Mouse (Mus musculus): Measurements from ENCODE around the gene Pld2. TPM values are rescaled to one million over a fixed set of nuclear protein-coding genes. Genes with fewer than 3 reads are reported as not detected.

Gene Pld2
- polyA plus RNA-seq, 2 experiments = 1.3 to 1.9 TPM

DNA sequence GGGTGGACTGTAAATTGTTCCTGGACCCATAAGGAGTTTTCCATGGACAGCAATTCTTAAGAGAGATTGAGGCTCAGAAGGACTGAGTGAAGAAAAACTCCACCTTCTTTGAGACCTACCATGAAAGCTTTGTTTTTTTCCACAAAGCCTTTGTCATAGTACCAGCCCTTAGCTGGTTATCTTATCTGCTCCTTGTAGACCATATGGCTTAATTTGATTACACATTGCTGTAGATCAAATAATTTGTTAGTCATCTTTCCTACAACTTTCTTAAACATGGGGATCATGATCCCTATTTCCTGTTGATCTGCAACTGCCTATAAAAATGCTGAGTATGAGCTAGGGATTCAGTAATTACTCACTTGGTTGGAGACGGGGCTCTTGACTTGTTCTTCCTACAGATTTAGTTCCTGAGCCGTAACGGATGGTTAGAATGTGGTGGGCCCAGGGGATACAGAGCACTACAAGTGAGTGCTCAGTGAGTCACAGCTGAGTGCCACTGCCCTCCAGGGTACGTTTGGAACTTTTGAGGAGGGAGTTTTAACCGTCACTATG is 32.6 kb downstream of the Pld2 start:
- Histone ChIP-seq H3K27ac (no peak overlapping the region), H3K27me3 (ENCODE audit: control insufficient read depth, insufficient read depth, low read length) (no peaks in the 10 kb centered on the region), H3K9ac (replicated peaks) (no peak overlapping the region), H3K4me2 (ENCODE audit: low read depth) (peak overlapping the region; percentile 31), H3K4me3 (ENCODE audit: insufficient read depth in 1 of 2, low read depth in 2 of 2, low read length in 2 of 2) (no peak overlapping the region), H3K9me3 (ENCODE audit: control insufficient read depth, low read length) (no peaks in the 10 kb centered on the region), H3K36me3 (replicated peaks; ENCODE audit: control insufficient read depth, insufficient read depth, low read depth) (no peaks in the 10 kb centered on the region), H3K4me1 (replicated peaks; ENCODE audit: control insufficient read depth in 2 of 2, insufficient read depth in 2 of 2, low read length in 1 of 2) (peaks cover 20 to 34% of the 10 kb centered on the region in 2 experiments)
- TF ChIP-seq CTCF (IDR thresholded peaks at IDR 0.05; ENCODE audit: low read depth) = no peak
- peak; percentile 58; the same call in 1 of the 2 replicates for TF ChIP-seq EP300 (IDR thresholded peaks at IDR 0.05; ENCODE audit: low read depth)
- WGBS (ENCODE audit: insufficient replicate concordance) = 32% methylated on average over 5 of the region's 5 CpGs
- peak; percentile 55; the same call in 1 of the 2 replicates for ATAC-seq (ENCODE audit: insufficient read depth)
- DNase-seq (ENCODE audit: low read depth in 3 of 3, low spot score in 3 of 3) = no peak

DNA sequence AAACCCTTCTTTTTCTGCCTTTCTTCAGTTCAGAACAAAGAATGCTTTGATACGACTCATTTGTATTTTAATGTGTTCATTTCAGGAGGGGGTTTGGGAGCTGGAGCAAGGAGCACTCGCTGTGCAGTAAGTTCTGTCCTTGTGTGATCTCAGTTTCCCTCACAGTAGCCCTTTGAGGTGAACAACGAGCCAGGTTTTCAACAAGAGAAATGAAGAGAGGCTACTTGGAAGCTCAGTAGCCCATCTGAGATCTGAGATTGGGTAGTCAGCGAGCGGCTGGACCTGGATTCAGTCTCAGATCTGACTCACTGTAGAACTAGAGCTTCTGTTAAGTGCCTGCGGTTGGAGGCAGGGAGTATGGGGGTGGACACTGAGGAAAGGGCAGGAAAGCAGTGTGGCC is 34.0 kb downstream of the Pld2 start:
- H3K4me1 ChIP-seq (replicated peaks; ENCODE audit: control insufficient read depth in 2 of 2, insufficient read depth in 2 of 2, low read length in 1 of 2) = peaks cover 20 to 34% of the 10 kb centered on the region in 2 experiments
- WGBS (ENCODE audit: insufficient replicate concordance) = 70% methylated on average over 6 of the region's 6 CpGs
- DNase-seq (ENCODE audit: low read depth in 3 of 3, low spot score in 3 of 3) = no peak

DNA sequence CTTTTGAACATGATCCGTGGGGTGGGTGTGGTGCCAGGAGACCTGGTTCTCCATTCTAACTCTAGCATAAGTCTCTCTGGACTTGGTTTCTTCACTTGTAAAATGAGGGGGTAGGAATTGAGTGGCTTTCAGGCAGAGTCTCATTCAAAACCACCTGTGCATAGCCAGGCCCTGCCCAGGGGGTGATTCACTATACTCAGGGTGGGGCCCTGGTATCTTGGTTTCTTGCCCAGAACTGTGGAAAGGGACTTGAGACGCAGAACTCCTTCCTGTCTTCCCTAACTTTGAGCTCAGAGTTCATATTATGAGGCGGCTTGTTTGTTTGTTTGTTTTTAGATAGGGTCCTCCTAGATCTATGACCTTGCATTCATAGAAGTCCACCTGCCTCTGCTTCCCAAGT is 37.3 kb downstream of the Pld2 start:
- DNase-seq (ENCODE audit: low read depth in 3 of 3, low spot score in 3 of 3) = no peak
- no peaks in the 10 kb centered on the region for H3K9me3 ChIP-seq (ENCODE audit: control insufficient read depth, low read length)
- no peak for TF ChIP-seq EP300 (IDR thresholded peaks at IDR 0.05; ENCODE audit: low read depth)
- no peak for TF ChIP-seq CTCF (IDR thresholded peaks at IDR 0.05; ENCODE audit: low read depth)
- no peak overlapping the region for H3K4me2 ChIP-seq (ENCODE audit: low read depth)
- H3K9ac ChIP-seq (replicated peaks) = no peak overlapping the region
- H3K27ac ChIP-seq = no peak overlapping the region
- no peaks in the 10 kb centered on the region for H3K36me3 ChIP-seq (replicated peaks; ENCODE audit: control insufficient read depth, insufficient read depth, low read depth)
- no peaks in the 10 kb centered on the region for H3K27me3 ChIP-seq (ENCODE audit: control insufficient read depth, insufficient read depth, low read length)
- ATAC-seq (ENCODE audit: insufficient read depth) = no peak
- WGBS (ENCODE audit: insufficient replicate concordance) = 62% methylated on average over 3 of the region's 3 CpGs
- H3K4me1 ChIP-seq (replicated peaks; ENCODE audit: control insufficient read depth in 2 of 2, insufficient read depth in 2 of 2, low read length in 1 of 2) = peaks cover 4 to 26% of the 10 kb centered on the region in 2 experiments
- H3K4me3 ChIP-seq (ENCODE audit: insufficient read depth in 1 of 2, low read depth in 2 of 2, low read length in 2 of 2) = no peak overlapping the region

More for the DNA sequence above, 34.0 kb downstream of the Pld2 start:
- Histone ChIP-seq H3K9me3 (ENCODE audit: control insufficient read depth, low read length) (no peaks in the 10 kb centered on the region), H3K27me3 (ENCODE audit: control insufficient read depth, insufficient read depth, low read length) (no peaks in the 10 kb centered on the region), H3K36me3 (replicated peaks; ENCODE audit: control insufficient read depth, insufficient read depth, low read depth) (no peaks in the 10 kb centered on the region), H3K27ac (no peak overlapping the region), H3K4me2 (ENCODE audit: low read depth) (no peak overlapping the region), H3K9ac (replicated peaks) (no peak overlapping the region), H3K4me3 (ENCODE audit: insufficient read depth in 1 of 2, low read depth in 2 of 2, low read length in 2 of 2) (no peak overlapping the region)
- no peak for ATAC-seq (ENCODE audit: insufficient read depth)
- TF ChIP-seq CTCF (IDR thresholded peaks at IDR 0.05; ENCODE audit: low read depth) (no peak), EP300 (IDR thresholded peaks at IDR 0.05; ENCODE audit: low read depth) (no peak)

DNA sequence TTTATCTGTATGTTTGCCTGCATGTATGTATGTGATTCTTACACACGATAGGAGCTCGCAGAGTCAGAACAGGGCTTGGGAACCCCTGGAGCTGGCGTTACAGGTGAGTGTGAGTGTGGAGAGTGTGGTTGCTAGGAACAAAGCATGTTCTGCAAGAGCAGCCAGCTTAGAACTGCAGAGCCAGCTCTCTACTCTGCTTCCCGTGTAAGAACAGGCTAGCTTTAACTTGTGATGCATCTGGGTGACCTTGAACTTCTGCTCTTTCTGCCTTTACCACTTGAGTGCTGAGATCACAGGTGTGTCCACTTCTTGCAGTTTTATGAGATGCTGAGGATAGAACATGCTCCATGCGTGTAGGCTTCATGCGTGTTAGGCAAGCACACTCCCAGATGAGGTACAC is 39.1 kb downstream of the Pld2 start:
- H3K9me3 ChIP-seq (ENCODE audit: control insufficient read depth, low read length) = no peaks in the 10 kb centered on the region
- no peaks in the 10 kb centered on the region for H3K27me3 ChIP-seq (ENCODE audit: control insufficient read depth, insufficient read depth, low read length)
- peaks cover 0 to 17% of the 10 kb centered on the region in 2 experiments; a peak in 2 of 4 replicates for H3K4me1 ChIP-seq (replicated peaks; ENCODE audit: control insufficient read depth in 2 of 2, insufficient read depth in 2 of 2, low read length in 1 of 2)
- TF ChIP-seq CTCF (IDR thresholded peaks at IDR 0.05; ENCODE audit: low read depth) (no peak), EP300 (IDR thresholded peaks at IDR 0.05; ENCODE audit: low read depth) (no peak)
- DNase-seq (ENCODE audit: low read depth in 3 of 3, low spot score in 3 of 3) (no peak), ATAC-seq (ENCODE audit: insufficient read depth) (no peak)
- 75% methylated on average over 6 of the region's 6 CpGs for WGBS (ENCODE audit: insufficient replicate concordance)
- H3K36me3 ChIP-seq (replicated peaks; ENCODE audit: control insufficient read depth, insufficient read depth, low read depth) = no peaks in the 10 kb centered on the region
- H3K4me2 ChIP-seq (ENCODE audit: low read depth) = no peak overlapping the region
- no peak overlapping the region for H3K4me3 ChIP-seq (ENCODE audit: insufficient read depth in 1 of 2, low read depth in 2 of 2, low read length in 2 of 2)
- H3K9ac ChIP-seq (replicated peaks) = no peak overlapping the region
- no peak overlapping the region for H3K27ac ChIP-seq

DNA sequence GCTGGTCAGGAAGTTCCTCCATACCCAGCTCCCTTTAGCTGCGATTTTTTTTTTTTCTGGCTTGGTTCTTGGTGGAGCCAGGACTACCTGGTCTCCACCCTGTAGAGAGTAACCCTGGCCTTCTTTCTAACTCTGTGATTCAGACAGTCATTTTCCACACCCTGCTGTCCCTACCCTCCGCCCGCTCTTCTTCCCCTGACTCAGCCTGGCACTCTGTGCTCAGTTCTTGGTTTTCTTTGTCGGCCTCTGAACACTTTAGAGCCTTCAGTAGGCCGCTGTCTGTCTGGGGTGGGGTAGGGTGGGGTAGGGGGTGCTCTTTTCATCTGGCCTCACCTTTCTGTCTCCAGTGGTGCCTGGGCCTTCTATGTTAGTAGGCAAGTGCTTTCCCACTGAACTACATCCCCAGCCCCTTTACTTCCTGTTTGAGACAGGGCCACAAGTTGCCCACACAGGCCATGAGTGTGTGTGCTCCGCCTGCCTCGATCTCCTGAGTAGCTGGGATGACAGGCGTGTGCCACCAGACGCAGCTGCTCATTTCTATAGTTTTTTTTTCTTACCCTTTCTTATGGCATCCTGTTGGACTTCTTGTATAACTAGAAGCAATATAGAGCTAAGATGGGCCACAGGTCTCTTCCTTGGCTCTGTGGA is 40.0 kb downstream of the Pld2 start:
- DNase-seq (ENCODE audit: low read depth in 3 of 3, low spot score in 3 of 3) = no peak
- H3K4me3 ChIP-seq (ENCODE audit: insufficient read depth in 1 of 2, low read depth in 2 of 2, low read length in 2 of 2) = no peak overlapping the region
- H3K4me2 ChIP-seq (ENCODE audit: low read depth) = no peak overlapping the region
- ATAC-seq (ENCODE audit: insufficient read depth) = no peak
- no peaks in the 10 kb centered on the region for H3K27me3 ChIP-seq (ENCODE audit: control insufficient read depth, insufficient read depth, low read length)
- H3K9ac ChIP-seq (replicated peaks) = no peak overlapping the region
- WGBS (ENCODE audit: insufficient replicate concordance) = 54% methylated on average over 9 of the region's 9 CpGs
- no peak for TF ChIP-seq EP300 (IDR thresholded peaks at IDR 0.05; ENCODE audit: low read depth)
- no peak for TF ChIP-seq CTCF (IDR thresholded peaks at IDR 0.05; ENCODE audit: low read depth)
- no peaks in the 10 kb centered on the region for H3K36me3 ChIP-seq (replicated peaks; ENCODE audit: control insufficient read depth, insufficient read depth, low read depth)
- H3K4me1 ChIP-seq (replicated peaks; ENCODE audit: control insufficient read depth in 2 of 2, insufficient read depth in 2 of 2, low read length in 1 of 2) = peaks cover 0 to 17% of the 10 kb centered on the region in 2 experiments; a peak in 2 of 4 replicates
- H3K27ac ChIP-seq = no peak overlapping the region
- H3K9me3 ChIP-seq (ENCODE audit: control insufficient read depth, low read length) = no peaks in the 10 kb centered on the region

All from liver, embryonic 14.5 days (tissue).